Mouse (Mus musculus) bone marrow macrophage, adult 2 months (primary cell): Measurements from ENCODE around the gene 2410002F23Rik.

Experiments used
- CTCF ChIP-seq: IDR thresholded peaks from 2 replicates; pipeline ENCODE4 v1.5.1; 2012; ENCODE audit warnings: low read depth, mild to moderate bottlenecking, low read length, moderate library complexity
- POLR2A ChIP-seq: IDR thresholded peaks from 2 replicates; pipeline ENCODE4 v1.6.1; 2012; ENCODE audit warnings: mild to moderate bottlenecking, low read depth, low read length, borderline replicate concordance

GRCm38 (mm10) chr7:44240712-44241111 lies 5.8 kb upstream of the 2410002F23Rik start:
- TF ChIP-seq CTCF (no peak), POLR2A (no peak)
